Mouse (Mus musculus) midbrain, postnatal 0 days (tissue): ENCODE measurements around the gene Hk1. TPM values are rescaled to one million over a fixed set of nuclear protein-coding genes. Genes with fewer than 3 reads are reported as not detected.

Experiments
- ATAC-seq: fragments of 200-750 bp; cut with Nextera tagmentation; 2 replicates; pipeline ENCODE4 v1.8.0; 2017; ENCODE audit warnings: moderate number of reproducible peaks, mild to moderate bottlenecking, moderate TSS enrichment, moderate library complexity; ENCODE audit not compliant: low FRiP score
- DNase-seq: peaks from one replicate; pipeline ENCODE4 v3.0.0-alpha.2; 2015; ENCODE audit warnings: low spot score
- H3K27ac ChIP-seq: fragments of 300-500 bp; sonication (generic); 2 replicates; pipeline ENCODE4 v1.5.1; 2014; ENCODE audit warnings: low read depth, mild to moderate bottlenecking, low read length, mixed read lengths
- H3K27me3 ChIP-seq: fragments of 300-500 bp; sonication (generic); 2 replicates; pipeline ENCODE4 v1.6.1; 2014; ENCODE audit warnings: low read length, control low read depth, mixed read lengths; ENCODE audit not compliant: insufficient read depth
- H3K36me3 ChIP-seq: fragments of 300-500 bp; sonication (generic); 2 replicates; pipeline ENCODE4 v1.6.1; 2014; ENCODE audit warnings: low read length, control low read depth, mixed read lengths; ENCODE audit not compliant: insufficient read depth
- H3K4me1 ChIP-seq: fragments of 300-500 bp; sonication (generic); 2 replicates; pipeline ENCODE4 v1.6.1; 2014; ENCODE audit warnings: mild to moderate bottlenecking, control low read depth, antibody characterized with exemption, low read length, mixed read lengths; ENCODE audit not compliant: insufficient read depth
- H3K4me2 ChIP-seq: fragments of 300-500 bp; sonication (generic); 2 replicates; pipeline ENCODE4 v1.6.1; 2014; ENCODE audit warnings: low read depth, mild to moderate bottlenecking, low read length, mixed read lengths; ENCODE audit not compliant: poor library complexity, severe bottlenecking
- H3K4me3 ChIP-seq: fragments of 300-500 bp; sonication (generic); 2 replicates; pipeline ENCODE4 v1.5.1; 2014; ENCODE audit warnings: low read depth, mild to moderate bottlenecking, low read length, moderate library complexity
- H3K9ac ChIP-seq: fragments of 300-500 bp; sonication (generic); replicated peaks from 2 replicates; pipeline ENCODE4 v1.6.1; 2014; ENCODE audit warnings: mild to moderate bottlenecking, low read length, moderate library complexity, mixed read lengths; ENCODE audit not compliant: poor library complexity, severe bottlenecking
- H3K9me3 ChIP-seq: fragments of 300-500 bp; sonication (generic); 2 replicates; pipeline ENCODE4 v1.6.1; 2016; ENCODE audit warnings: low read length, control low read depth
- CTCF ChIP-seq: IDR thresholded peaks from 2 replicates; pipeline ENCODE4 v1.5.1; 2016; ENCODE audit warnings: antibody characterized with exemption, mild to moderate bottlenecking
- WGBS: fragments of 180-500 bp; shearing (Covaris S2); extraction: QIAGEN DNeasy Blood & Tissue Kit; methylation state at CpG from one replicate; pipeline ENCODE4 v1.1.7; 2014; 5-methylcytosine and 5-hydroxymethylcytosine counted together
- polyA plus RNA-seq: library from polyadenylated mRNA; unstranded; fragments of >200 nt; fragmentation: Nextera tagmentation; extraction: Ambion mirVana; gene quantifications from 2 replicates; pipeline ENCODE4 v1.2.1, GENCODE M21; 2015
- total RNA-seq: library from RNA; depleted of rRNA; stranded (reverse); fragments of >200 nt; gene quantifications from 2 replicates; pipeline ENCODE4 v1.2.3, GENCODE M21; 2014

Hk1 gene
- total and polyA plus RNA-seq, 2 experiments from 2014 or later = 103 to 157 TPM

GRCm38 (mm10) chr10:62418831-62419356 is 39.2 kb upstream of the Hk1 start:
- Histone ChIP-seq H3K36me3 (no peaks in the 10 kb centered on the region), H3K27me3 (no peaks in the 10 kb centered on the region), H3K27ac (no peak overlapping the region), H3K9ac (no peak overlapping the region), H3K4me3 (no peak overlapping the region), H3K4me1 (no peaks in the 10 kb centered on the region), H3K9me3 (no peaks in the 10 kb centered on the region), H3K4me2 (no peak overlapping the region)
- 63% methylated on average over 7 of the region's 7 CpGs for WGBS
- DNase-seq (no peak), ATAC-seq (no peak)
- no peak for TF ChIP-seq CTCF

- Histone ChIP-seq H3K4me1 (no peaks in the 10 kb centered on the region), H3K4me3 (no peak overlapping the region), H3K9ac (no peak overlapping the region), H3K27me3 (no peaks in the 10 kb centered on the region), H3K27ac (no peak overlapping the region), H3K4me2 (no peak overlapping the region), H3K36me3 (no peaks in the 10 kb centered on the region), H3K9me3 (no peaks in the 10 kb centered on the region)
- WGBS = 46% methylated on average over 4 of the region's 4 CpGs
- no peak for ATAC-seq
- DNase-seq = no peak
- no peak for TF ChIP-seq CTCF
These were observed 33.9 kb upstream of the Hk1 start for GRCm38 (mm10) chr10:62413606-62413982.

- no peak for TF ChIP-seq CTCF
- no peaks in the 10 kb centered on the region for H3K27me3 ChIP-seq
- 38% methylated on average over 8 of the region's 8 CpGs for WGBS
- no peak overlapping the region for H3K9ac ChIP-seq
- no peaks in the 10 kb centered on the region for H3K9me3 ChIP-seq
- no peak overlapping the region for H3K4me2 ChIP-seq
- no peaks in the 10 kb centered on the region for H3K4me1 ChIP-seq
- no peaks in the 10 kb centered on the region for H3K36me3 ChIP-seq
- no peak overlapping the region for H3K4me3 ChIP-seq
- no peak for DNase-seq
- no peak for ATAC-seq
- no peak overlapping the region for H3K27ac ChIP-seq
These were observed 33.3 kb upstream of the Hk1 start for GRCm38 (mm10) chr10:62412906-62413605.

- Histone ChIP-seq H3K27me3 (no peaks in the 10 kb centered on the region), H3K4me2 (no peak overlapping the region), H3K4me3 (no peak overlapping the region), H3K36me3 (no peaks in the 10 kb centered on the region), H3K9me3 (no peaks in the 10 kb centered on the region), H3K4me1 (no peaks in the 10 kb centered on the region), H3K27ac (no peak overlapping the region), H3K9ac (0 out of 2 replicates have a peak overlapping the region, but pooled peaks have one; percentile 14)
- DNase-seq (no peak), ATAC-seq (no peak)
- WGBS = 66% methylated on average over 19 of the region's 19 CpGs
- no peak for TF ChIP-seq CTCF
These were observed 32.0 kb upstream of the Hk1 start for GRCm38 (mm10) chr10:62411431-62412410.

- ATAC-seq = peak; percentile 56; the same call in 1 of the 2 replicates
These were observed 31.2 kb upstream of the Hk1 start for GRCm38 (mm10) chr10:62410943-62411342.

More at GRCm38 (mm10) chr10:62410943-62411342, 31.2 kb upstream of the Hk1 start:
- H3K27me3 ChIP-seq = no peaks in the 10 kb centered on the region; the same call in 1 of the 2 replicates
- no peak overlapping the region for H3K4me2 ChIP-seq
- no peak overlapping the region for H3K4me3 ChIP-seq
- peak; percentile 94 for TF ChIP-seq CTCF
- H3K36me3 ChIP-seq = no peaks in the 10 kb centered on the region
- 7% methylated on average over 5 of the region's 5 CpGs for WGBS
- no peaks in the 10 kb centered on the region for H3K9me3 ChIP-seq
- H3K4me1 ChIP-seq = no peaks in the 10 kb centered on the region
- H3K9ac ChIP-seq = 0 out of 2 replicates have a peak overlapping the region, but pooled peaks have one; percentile 14
- DNase-seq = peak; percentile 82
- no peak overlapping the region for H3K27ac ChIP-seq
